Mouse (Mus musculus) cerebellum, postnatal 14 days (tissue): ENCODE measurements around the gene Gm28729.
"Not testable (repeated sequence)": the region's sequence is repeated elsewhere in the genome, so short reads cannot be mapped to it uniquely, and the experiment has no call there.

ENCODE experiments used
- DNase-seq, 2 experiments: peaks; one replicate each; pipeline ENCODE4 v3.0.0; 2021; ENCODE audit warnings: mixed read lengths in 2 of 2

Gene Gm28729

DNA sequence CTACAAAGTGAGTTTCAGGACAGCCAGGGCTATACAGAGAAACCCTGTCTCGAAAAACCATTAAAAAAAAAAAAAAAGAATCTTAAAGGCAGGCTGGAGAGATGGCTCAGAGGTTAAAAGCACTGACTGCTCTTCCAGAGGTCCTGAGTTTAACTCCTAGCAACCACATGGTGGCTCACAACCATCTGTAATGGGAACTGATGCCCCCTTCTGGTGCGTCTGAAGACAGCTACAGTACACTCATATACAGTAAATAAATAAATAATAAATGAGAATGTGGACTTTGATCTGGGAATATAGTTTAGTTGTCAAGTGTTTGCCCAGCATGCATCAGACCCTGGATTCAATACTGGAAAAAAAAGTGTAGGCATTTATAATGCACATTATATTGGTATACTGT, 3.5 kb downstream of the Gm28729 start:
- not testable (repeated sequence) for DNase-seq

DNA sequence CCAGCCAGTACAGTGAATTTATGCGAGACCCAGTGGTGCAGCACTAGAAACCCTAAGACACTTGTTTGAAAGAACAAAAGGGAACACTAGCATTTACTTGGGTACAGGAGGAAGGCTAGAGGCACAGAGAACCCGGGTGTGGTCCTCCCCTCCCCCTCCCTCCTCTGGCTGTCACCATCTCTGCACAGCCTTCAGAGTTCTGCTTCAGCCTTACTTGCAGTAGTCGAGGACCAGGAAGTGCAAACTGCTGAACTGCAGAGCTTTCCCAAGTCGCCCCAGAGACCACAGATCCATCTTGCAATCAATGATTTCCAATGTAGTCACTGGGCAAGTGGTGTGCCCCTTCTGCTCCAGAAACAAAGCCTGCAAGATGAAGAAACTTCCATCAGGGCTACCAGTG, 7.6 kb downstream of the Gm28729 start:
- no peak for DNase-seq

DNA sequence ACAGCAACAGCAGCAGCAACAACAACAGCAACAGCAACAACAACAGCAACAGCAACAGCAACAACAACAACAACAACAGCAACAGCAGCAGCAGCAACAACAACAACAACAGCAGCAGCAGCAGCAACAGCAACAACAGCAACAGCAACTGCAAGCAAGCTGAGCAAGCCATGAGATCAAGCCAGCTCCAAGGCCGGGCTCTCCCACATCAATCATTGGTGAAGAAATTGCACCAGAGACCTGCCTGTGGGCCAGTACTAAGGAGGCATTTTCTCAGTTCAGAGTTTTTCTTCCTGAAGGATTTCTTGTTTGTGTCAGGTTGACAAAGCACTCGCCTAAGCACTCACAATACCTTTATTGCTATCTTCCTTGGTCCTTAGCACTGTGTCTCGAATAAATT, 8.3 kb downstream of the Gm28729 start:
- no peak for DNase-seq

DNA sequence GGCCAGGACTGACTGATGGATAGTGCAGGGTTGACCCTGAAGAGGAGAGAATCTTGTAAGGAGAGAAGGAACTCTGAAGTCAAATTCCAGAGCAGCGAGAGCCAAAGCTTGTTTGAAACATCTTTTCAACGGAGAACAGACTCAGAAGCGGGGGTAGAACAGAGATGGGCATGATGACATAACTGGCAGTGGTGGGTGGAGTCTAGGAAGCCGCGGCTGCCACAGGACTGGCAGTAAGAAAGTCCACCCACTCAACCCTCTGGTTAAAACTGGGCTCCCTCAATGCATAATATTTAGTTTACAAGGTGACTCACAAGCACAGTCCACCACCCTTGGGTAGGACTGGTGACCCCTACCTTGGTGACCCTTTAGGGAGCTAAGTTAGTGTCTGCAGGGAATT, 9.3 kb downstream of the Gm28729 start:
- no peak for DNase-seq

DNA sequence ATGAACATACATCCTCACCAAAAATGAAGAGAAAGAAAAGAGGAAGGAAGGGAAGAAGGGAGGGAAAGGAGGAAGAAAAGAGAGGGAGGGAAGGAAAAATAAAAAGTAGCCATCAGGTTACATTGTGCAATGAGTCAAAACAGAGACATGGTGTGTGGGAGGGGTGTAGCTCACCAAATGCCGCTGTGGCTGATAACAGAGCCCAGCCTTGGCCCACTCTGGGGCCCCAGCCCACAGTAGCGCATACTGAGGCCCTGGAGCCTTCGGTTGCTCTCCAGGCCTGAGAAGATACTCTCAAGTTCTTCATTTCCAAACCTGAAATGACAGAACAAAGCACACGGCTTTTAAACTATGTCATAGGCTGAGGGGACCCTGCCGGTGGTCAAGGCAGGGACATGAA, 10.8 kb downstream of the Gm28729 start:
- no peak for DNase-seq

DNA sequence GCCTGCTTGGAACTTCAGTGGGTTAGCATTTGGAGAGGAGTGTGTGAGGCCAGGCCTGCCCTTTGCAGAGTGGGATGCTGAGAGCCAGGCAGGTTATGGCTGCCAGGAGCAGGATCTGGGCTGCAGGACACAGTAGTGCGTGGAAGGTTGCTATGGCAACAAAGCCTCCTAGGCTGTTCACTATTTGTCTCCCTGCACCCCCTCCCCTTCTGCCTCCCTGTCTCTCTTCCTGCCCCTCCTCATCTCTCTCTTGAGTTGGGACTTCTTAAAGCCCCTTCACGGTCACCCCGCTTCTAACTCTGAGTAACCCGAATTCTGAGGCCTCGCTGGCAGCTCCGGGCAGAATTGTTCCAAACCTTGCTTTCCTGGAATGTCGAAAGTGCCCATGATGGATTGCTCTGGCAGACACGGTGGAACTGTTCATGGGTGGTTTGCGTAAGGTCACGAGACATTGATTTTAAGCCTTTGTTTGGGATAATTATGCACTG, 19.0 kb downstream of the Gm28729 start:
- peak; percentile 83 to 84 for DNase-seq

DNA sequence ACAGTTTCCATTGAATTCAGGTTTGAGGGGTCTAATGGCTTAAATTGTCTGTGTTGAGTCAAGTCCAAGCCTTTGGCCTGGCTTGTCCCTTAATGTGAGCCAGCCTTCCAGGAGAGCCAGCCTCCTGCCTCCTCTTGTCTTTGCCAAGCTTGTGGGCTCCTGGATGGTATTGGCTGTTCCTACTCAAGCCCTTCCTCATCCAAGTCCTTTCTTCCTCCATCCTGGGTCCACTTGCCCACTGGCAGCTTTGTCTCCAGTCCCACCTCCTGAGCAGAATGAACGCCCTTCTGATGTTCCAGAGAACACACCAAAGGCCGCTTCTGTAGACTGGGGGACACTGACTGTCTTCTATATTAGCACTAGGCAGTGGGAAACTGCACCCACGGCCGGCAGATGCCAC, 19.9 kb downstream of the Gm28729 start:
- DNase-seq = peak; percentile 33 to 54

DNA sequence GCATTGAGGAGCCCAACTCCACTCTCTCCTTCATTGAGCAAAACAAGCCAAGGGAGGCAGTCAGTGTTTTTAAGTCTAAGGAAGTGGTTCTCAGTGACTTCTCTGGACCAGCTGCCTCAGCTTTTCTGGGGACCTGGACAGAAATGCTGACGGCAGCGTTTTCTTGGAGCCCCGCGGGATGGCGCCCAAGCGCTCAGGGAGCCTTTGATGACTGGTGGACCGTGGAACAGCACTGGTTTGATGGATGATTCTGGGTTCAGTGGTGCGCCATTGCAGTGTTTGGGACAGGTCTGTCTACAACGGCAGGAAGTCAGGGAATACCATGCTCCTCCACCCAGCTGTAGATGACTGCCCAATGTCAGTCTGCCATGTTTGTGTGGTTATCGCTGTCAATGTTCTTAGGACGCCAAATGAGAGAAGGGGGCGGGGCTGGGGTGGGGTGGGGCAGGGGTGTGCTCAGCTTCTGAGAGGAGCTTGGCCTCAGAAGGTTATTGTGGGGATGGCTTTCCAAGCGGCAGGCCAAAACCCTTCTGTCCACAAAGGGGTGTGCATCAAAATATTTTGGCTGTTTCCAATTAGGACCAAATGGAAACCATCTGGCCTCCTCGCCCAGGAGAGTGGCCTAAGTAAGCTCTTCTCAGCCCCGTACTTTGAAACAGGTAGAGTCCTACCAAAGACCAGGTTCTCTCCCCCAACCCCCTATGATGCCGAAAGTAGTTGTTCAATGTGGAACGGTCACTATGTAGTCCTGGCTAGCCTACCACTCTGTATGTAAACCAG, 20.8 kb downstream of the Gm28729 start:
- DNase-seq = peak in 1 of 2 experiments; percentile 35

DNA sequence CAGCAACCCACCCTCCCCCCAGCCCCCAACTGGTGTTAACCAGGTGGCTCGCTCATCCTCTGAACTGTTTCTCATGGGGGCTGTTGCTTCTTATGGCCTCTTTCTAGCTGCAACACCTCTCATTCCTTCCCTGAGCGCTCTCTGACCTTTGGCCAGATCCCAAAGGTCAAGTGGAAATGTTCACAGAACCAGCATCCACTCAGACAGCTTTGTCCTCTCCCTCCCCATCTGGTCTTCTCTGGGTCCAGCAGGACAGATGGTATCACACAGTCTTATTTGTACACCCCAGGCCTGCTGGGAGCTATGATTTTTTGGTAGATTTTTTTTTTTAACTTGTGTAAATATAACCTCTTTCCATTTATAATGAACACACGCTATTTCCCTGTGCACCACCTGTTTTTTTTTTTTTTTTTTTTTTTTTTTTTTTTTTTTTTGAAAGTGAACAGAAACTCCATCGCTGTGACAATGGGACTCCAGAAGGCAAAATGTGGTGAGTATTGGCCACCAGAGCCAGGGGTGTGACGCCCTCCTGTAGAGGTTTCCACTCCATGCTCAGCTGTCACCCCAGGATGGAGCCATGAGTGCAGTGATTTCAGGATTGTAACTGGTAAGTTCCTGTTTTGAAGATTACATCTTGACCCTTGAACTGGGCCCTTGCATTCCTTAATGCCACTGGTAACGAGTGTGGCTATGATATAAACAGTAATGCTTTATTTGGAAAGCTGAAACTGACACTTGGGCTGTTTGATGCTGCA, 22.0 kb downstream of the Gm28729 start:
- DNase-seq = peak; percentile 52 to 58

DNA sequence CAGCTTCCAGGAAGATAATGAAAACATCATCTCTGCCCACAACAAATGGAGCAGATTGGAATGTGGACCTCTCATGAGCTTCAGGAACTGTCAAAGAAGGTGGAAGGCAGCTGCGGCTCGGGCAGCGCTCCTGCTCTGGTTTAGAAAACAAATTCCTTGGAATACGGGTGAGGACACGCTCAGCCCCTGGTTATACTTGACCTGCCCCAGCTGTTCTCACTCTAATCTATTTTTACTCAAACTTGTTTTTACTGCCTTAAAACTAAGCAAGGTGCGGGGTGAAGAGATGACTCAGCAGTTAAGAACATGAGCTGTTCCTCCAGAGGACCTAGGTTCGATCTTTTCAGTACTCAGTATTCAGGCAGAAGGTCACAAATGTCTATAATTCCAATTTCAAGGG, 23.8 kb downstream of the Gm28729 start:
- no peak for DNase-seq

DNA sequence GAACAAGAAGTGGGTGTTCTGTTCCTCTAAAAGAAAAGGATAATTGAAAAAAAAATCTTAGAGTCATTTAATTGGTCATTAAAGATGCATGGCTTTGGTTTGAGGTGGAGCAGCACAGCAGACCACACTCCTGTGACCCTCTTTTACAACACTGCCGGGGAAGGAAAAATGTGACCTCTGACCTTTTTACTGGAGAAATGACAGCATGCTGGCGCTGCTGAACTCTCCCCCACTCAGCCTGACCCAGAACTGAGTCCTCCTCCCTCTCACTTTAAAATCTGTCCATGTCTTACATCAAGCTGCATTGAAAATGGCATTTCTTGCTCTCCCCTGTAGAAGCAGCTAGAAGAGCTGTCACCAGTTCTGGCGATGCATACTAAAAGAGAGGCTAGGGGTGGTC, 31.9 kb downstream of the Gm28729 start:
- no peak for DNase-seq

DNA sequence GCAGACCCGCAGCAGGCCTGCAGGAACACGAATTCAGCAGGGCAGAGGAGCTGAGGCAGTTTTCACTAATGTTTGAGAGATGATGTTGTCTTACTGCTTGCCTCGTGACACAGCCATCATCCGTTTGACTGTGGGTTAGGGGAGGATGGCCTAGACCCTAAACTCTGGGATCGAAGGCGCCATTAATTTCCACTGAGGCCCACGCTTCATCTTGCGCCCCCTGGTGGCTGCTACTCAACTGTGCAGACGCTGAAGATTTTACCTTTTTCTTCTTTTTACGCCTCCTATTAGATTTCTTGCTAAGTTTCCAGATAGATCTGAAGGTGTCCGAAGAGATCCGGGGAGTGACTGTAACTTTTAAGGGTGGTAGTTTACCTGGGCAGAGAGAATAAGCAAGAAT, 33.3 kb downstream of the Gm28729 start:
- DNase-seq = peak; percentile 67 to 76

DNA sequence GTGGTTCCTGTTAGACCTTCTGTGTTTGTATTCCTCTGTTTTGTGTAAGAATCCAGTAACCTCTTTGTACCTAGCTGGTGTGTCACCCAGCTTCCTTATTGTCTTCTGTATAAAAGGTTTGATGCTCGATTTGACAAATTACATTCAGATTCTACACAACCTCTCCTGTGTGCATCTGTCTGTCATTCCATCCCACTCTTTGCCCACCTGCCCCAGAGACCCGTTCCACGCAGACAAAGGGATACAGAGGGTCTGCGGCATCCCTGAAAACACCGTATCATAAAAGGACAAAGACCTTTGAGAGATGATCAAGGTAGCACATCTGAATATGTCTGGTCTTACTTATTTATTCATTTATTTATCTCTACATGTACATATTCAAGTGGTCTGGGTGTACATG, 37.2 kb downstream of the Gm28729 start:
- DNase-seq = not testable (repeated sequence)

DNA sequence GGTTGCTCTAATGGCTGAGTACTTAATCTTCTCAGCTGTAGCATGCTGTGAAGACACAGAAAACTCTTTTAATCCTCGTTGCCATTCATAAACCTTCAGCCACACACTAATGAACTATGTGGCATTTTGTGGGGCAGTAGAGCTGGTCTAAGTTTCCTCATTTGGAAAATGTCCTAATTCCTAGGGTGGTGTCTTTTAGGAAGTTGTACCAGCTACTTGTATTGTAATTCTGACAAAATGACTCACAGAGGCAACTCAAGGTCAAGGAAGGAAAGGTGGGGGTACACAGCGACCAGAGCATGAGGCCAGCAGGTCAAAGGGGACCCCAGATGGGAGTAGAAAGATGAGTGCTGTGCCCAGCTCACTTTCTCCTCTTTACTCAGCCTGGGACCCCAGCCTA, 41.4 kb downstream of the Gm28729 start:
- no peak for DNase-seq

DNA sequence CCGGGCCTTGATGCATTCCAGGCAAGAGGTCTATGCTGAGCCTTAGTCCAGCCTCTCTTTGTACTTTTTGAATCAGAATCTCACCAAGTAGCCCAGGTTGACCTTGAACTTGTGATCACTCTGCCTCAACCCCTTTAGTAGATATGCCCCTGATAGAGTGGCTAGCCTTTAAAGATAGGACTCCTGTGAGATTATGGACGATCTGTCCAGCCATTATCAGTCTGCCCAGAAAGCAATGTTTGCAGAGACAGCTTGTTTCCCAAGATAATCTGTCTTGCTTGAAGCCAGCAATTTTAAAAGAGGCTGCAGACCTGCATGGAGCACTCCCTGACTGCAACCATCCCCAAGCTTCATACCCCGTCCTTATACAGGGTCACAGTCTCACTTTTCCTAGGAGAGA, 42.0 kb downstream of the Gm28729 start:
- no peak for DNase-seq

DNA sequence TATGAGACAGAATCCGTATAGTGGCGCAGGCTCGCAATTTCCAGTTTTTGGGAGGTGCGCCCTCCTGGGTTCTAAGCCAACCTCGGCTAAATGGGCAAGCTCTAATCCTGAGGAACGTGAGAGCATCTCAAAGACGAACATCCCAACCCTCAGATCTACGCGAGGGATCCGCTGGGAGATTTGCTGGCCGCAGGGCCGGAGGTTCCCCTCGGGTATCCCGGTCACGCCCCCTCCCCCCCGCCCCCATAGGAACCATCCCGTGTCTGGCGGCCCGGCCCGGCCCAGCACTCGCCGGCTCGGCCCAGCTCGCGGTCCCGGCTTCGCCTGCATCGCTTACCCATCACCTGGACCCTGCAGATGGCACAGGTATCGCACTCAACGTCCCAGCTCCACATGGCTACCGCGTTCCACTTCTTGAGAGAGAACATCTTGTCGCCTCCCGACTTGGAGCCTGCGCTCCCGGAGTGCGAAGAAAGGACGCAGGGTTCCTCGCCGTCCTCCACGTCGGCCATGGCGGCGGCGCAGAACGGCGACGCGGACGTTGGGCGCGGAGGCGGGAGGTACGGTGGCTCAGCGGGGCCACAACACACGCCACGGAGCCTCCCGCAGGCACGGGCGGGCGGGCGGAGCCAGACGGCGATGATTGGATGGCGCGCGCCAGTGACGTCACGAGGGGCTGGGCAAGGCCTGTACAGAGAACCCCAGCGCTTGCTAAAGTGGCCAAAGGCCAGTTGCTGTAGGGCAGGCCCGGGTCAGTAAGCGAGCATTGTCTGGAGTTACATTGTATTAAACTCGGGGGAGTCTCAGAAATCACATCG, 46.8 kb downstream of the Gm28729 start, which contains the start of gene Rnf7:
Gene Rnf7, minus strand, starts transcription at position 605 of the 818 bp plus-strand sequence.
- DNase-seq = peak; percentile 100

DNA sequence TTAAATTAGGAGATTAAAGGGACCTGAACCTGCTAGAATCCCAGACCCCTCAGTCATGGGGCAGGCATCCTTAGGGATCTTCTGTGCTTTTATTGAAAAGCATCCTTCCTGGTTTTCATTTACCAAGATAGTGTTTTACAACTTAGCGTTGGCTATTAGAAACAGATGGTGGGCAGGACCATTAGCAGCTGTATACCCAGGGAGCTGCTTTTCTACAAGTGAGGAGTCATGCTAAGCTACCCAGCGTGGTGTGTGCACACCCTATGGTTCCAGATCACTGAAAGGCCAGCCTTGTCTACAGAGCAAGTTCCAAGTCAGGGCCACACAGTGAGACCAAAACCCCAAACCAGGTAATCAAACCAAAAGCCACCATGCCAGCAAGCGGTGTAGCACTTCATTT, 52.7 kb downstream of the Gm28729 start:
- DNase-seq = no peak

DNA sequence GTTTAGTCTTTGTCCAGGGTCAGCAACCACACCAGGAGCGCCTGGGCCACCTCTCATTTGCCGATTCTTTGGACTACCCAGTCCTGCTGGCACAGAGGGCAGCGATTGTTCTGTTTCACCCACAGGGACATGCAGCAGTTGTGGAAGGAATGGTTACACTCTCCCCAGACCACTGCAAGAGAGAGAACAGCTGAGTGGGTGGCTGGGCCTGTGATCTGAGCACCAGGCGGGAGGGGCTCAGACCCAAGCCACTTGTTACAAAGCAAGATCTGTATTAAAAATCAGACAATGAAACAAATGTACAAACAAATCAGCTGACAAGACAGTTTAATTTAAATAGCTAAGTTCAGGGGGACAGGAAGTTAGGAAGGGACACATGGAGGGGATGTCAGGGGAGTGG, 53.4 kb downstream of the Gm28729 start:
- DNase-seq = not testable (repeated sequence)

DNA sequence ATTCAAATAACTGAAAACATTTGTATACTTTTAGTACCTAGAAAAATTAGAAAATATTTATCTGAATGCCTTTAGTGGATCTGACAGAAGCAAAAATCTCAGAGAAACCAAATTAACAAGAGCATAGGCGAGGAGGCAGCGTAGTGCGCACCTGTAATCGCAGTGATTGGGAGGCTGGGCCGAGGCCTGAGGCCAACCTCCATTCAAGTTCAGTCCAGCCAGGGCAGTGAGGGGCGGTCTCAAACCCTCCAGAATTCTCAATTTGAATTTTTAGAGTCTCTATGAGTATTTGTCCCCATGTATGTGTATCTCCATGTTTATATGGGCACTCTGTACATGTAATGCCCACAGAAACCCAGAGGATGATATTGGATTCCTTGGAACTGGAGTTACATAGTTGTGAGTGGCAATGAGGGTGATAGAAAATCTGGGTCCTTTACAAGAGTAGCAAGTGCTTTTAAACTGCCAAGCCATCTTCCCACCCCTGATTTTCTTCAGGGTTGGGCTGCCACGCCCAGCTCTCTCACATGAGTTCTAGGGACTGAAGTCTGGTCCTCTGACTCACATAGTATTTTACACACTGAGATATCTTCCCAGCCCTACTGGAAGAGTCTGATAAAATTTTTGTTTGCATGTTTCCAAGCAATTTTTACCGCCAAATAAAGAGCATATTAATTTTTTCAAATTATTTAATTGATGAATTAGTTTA, 54.6 kb downstream of the Gm28729 start:
- no peak for DNase-seq

DNA sequence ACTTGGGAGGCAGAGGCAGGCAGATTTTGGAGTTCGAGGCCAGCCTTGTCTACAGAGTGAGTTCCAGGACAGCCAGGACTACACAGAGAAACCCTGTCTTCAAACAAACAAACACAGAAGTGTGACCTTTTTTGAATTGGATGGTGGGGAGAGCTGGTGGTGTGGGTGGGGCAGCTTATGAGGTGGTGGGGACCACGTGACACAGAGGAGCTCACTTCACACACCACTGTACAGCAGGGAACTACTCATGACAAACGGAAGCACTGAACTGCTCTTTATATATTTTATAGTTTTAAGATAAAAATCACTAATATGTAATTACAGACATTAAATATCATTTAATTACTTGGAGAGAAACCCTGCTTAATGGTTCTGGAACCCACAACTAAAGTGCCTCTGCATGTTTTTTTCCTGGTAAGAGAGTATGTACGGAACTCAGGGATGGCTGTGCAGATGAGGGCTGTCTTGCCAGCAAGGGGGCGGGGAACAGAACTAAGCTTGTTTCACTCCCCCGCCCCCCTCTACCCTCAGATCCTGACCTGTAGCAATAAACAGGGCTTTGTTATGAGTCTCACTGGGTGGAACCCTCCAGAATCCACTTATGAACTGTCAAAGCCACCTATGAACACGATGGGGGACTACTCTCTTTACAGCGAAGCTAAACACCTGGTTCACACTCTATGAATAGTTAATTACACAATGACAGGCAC, 55.4 kb downstream of the Gm28729 start:
- DNase-seq = no peak

DNA sequence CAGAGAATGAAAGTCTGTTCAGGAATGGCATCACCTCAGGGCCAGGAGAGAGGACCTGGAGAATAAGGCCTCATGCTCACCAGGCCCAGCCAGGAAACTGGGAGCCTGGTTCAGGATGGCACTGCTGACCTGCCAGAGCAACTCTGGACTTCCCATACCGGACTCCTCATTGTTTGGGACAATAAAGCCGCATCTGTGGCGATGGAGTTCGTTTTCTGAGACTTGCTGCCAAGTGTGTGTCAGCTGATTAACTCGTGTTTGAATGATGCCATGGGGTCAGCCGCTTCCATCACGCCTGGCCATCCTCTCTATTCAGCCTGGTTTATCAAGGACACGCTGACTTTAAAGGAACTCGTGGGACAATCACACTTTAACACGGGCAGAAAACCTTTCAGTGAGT, 61.4 kb downstream of the Gm28729 start:
- no peak for DNase-seq

DNA sequence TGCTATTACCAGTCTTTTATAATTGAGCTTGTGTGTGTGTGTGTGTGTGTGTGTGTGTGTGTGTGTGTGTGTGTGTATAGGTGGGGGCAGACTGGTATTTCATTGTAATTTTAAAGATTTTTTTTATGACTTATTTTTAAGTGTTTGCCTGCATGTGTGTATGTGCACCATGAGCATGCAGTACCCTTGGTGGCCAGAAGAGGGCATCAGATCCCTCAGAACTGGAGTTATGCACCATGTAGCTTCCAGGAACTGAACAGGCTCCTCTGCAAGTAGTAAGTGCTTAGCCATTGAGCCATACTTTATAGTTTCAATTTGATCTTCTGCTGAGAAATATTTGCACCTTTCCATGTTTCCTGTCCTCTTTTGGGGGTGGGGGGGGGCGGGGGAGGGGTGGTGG, 63.5 kb downstream of the Gm28729 start:
- no peak for DNase-seq
